Mouse (Mus musculus): ENCODE results near the gene Ifnar2. TPM values are rescaled to one million over a fixed set of nuclear protein-coding genes. Genes with fewer than 3 reads are reported as not detected.
A peak's percentile ranks its signal among the peaks of the same experiment; 100 is the strongest.

Gene Ifnar2
- total RNA-seq (2021), result 10 to 100 TPM; 32.9 to 33.2 TPM
- long read RNA-seq, experiment 1, transcript Ifnar2-201 (9 exons, 3,047 nt), result minor isoform, 8 of 34 reads
- long read RNA-seq, experiment 1, transcript Ifnar2-203 (7 exons, 1,099 nt), result major isoform, 21 of 34 reads
- long read RNA-seq, experiment 1, partial matches to known transcripts, result 1 of 34 reads
- long read RNA-seq, experiment 1, other reads (novel, unspliced or antisense), result 1 of 34 reads
- long read RNA-seq, experiment 2, transcript Ifnar2-203 (7 exons, 1,099 nt), result major isoform, 22 of 34 reads
- long read RNA-seq, experiment 2, transcript Ifnar2-201 (9 exons, 3,047 nt), result minor isoform, 7 of 34 reads
- long read RNA-seq, experiment 2, partial matches to known transcripts, result 2 of 34 reads
- long read RNA-seq, experiment 2, other reads (novel, unspliced or antisense), result 2 of 34 reads

DNA sequence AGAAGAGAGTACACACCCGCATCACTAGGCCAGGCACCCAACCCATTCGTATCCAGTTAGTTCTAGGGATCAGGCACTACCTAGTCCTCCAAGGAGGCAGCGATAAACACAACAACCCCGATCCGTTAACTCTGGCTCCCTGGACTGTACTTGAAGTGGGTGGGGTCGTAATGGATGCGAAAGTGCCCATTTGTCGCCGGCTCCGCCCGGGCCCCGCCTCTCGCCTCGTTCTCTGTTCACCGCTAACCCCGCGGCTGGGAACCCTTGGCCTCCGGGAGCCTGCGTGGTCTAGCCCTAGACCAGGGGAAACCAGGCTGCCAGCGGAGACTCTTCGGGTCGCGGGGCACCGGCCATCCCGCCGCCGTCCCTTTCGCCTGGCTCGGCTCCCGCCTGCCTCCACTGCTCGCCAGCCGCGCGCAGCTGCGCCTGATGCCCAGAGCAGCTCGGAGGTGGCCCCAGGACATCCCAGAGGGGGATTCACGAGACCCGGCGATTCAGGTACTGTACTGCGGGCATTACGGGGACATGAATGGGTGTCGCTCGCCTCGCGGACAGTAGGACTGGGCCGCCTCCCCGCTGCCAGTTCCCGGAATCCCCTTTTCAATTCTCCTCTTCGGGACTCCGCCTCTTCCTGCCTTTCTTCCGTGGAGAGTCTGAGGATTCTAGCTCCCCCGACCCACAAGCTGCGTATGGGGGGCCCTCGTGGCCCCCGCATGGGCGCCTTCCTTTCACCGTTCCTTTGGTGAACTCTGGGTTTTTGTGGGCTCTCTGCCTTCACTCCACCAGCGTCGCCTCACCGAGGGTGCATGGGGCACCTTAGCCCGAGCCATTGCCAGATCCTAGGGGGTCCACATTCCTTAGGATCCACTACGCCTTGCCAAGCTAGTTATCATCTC lies at the start of gene Ifnar2:
Gene Ifnar2 (plus strand): TSS at position 207 of the 896 bp plus-strand sequence.
- DNase-seq, result peak; percentile 84 to 85
- intact Hi-C loops (cut with DNase I), result loop anchor here (10.0 kb wide), 1 partner anchor 272 kb away; the partner anchor contains the start of genes Gart and Son

DNA sequence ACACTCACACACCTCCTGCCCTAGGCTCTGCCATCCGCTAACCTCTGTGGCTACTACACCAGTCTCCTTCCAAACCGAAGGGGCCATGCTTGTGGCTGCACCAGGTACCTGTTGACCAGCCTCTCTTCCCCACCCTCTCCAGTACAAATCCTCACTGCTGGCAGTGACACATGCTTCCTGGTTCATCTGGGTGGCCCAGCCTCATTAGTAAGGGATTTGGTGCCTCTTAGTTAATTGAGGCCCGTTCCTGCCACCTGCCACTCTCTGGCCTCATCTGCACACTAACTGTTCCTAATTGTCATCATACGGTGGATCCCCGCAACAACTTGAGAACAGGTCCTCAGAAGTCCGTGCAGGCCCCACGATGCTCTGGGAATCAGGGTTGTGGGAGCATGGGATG lies 45.0 kb upstream of the Ifnar2 start:
- DNase-seq, result no peak
- intact Hi-C loops (cut with DNase I), result no loop called here

DNA sequence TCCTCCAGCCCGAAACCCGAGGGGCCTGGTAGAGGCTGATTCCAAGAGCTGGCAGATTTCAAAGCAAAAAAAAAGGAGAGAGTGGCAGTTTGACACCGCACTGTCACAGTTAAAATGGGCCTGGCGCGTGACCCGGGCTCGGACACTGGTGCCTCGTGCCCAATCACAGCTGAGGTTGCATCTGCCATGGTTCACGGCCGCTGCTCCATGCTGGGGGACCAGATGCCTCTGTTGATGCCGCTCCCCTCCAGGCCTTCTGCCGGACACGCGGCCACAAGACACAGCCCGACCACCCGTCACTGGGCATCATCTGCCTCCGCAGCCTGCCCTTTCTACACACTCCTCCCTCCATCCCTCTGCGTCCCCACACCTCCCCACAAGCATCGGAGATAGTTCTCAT lies 43.7 kb upstream of the Ifnar2 start:
- intact Hi-C loops (cut with DNase I), result no loop called here
- DNase-seq, result no peak

DNA sequence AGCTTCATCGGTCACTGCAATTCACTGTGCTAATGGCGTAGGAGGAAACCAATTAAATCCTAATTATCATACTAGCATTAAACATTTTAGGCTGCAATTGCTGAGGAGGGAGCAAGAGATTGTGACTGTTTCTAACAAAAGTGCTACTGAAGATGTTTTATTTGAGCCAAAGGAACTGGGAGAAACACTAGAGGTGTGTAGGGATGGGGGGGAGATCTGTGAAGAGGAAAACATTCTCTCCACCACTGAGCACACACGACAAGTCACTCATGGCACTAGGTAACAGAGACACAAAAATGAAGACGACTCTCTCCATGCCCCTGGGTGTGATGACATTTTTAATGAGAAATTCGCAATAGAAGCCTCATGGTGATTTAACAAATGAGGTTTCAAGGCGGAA lies 42.1 kb upstream of the Ifnar2 start:
- intact Hi-C loops (cut with DNase I), result no loop called here
- DNase-seq, result no peak

DNA sequence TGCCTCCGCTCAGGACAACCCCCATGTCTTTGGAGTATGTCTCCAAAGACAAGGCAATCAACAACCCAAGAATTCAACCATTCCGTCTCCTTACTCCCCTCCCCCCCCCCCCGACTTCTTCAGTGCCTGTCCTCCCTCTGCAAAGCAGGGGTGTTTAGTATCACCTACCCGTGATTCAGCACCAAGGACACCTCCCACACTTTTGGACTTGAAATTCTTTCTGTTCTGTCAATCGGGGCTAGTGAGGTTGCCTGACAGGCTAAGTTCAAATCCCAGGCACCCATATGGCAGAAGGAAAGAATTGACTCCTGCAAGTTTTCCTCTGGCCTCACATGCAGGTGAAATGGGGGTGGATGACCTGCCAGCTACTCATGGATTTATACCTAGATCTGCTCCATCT lies 41.4 kb upstream of the Ifnar2 start:
- no peak for DNase-seq
- intact Hi-C loops (cut with DNase I), result no loop called here

DNA sequence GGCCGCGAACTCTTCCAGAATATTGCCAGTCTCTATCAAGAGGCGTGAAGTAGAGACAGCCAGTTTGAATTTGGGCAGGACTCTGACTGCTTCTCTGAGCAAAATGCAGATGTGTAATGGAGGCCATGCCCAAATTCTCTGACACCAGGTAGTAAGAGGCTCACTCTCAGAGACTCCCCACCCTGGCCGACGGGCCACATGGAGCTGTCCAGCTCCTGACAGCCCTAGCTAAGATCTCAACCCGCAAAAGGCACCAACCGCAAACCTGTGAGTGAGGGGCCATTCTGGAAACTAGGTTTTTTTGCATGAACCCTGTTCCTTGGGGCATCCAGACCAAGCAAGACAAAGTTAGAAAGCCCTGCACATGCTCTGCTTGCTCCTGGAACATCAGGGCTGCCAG lies 39.7 kb upstream of the Ifnar2 start:
- no peak for DNase-seq
- intact Hi-C loops (cut with DNase I), result no loop called here

DNA sequence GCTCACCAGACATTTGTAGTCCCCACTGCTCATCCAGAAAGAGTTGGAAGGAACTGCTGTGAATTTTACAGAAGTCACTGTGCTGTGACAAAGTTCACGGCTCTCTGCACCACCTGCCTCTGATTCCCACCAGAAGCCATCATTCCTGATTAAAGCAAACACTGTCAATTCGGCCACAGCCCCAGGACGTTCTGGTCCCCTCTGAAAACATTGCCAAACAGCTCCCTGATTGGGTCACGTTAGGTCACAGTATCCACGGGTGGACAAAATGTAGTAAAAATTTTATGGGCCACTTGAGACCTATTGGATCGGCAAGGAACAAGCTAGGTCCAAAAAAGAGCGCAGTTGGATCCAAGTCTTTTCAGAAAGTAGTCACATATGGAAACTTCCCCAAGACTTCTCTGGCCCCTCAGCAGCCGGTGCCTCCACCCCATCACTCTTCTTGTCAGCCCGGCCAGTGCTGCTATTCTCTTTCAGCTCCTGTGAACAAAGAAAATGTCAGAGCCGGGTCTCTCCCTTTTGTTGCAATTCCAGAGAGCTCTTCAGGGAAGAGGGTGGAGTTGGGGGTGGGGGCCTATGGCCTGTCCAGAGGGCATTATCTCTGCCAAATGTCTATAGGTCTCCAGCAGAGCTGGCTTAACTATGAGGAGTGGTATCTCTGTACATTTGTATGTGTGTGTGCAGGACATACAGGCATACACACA lies 38.2 kb upstream of the Ifnar2 start:
- DNase-seq, result no peak
- intact Hi-C loops (cut with DNase I), result no loop called here

DNA sequence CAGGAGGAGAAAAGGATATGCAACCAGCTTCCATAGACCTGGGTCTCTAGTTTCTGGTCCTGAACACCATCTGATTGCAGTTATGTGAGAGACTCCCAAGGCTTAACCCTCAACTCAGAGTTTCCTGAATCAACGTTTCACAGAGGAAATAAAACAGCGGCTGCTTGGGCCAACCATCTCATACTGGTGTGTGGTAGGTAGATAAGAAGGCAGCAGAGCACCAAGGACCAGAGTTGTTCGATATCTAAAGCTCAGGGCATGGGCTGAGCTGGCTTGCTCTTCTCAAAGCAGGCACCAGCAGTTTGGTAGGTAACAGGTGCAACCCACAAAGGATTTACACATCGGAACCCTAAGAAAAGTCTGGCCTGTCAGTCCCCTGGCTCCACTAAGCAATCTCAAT lies 35.8 kb upstream of the Ifnar2 start:
- intact Hi-C loops (cut with DNase I), result no loop called here
- no peak for DNase-seq

DNA sequence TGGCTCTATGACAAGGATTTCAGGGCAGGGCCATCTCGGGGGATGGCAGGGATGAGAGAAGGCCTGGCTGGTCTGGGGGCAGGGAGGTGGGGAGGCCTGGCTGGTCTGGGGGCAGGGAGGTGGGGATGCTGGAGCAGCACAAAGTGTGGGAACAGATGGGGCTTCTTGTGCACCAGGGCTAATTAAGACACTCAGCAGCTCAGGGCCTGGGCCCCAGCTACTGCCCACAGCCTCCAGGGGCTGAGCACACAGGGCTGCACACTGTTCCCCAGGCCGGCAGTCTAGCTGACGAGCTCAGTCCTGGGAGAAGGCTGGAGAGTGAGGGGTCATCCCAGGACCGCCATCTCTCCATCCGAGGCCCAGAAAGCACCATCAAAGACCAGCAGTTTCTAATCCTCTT lies 35.1 kb upstream of the Ifnar2 start:
- no peak for DNase-seq
- intact Hi-C loops (cut with DNase I), result no loop called here

DNA sequence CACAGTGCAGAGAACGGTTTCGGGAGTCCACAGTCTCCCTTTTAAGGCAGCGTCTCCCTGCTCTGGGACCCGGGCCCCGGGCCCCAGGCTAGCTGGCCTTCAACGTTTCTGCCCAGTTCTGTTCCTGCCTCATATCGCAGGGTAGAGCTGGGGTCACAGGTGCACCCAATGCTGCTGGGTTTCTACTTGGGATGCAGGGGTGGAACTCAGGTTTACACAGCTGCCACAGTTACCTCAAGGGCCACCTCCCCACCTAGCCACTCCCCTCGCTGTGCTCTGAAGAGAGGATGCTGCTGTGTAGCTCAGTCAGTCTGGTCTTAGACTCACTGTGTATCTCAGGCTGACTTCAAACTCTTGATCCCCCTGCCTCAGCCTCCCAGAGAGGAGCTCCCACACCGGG lies 26.1 kb upstream of the Ifnar2 start:
- DNase-seq, result no peak
- intact Hi-C loops (cut with DNase I), result no loop called here

DNA sequence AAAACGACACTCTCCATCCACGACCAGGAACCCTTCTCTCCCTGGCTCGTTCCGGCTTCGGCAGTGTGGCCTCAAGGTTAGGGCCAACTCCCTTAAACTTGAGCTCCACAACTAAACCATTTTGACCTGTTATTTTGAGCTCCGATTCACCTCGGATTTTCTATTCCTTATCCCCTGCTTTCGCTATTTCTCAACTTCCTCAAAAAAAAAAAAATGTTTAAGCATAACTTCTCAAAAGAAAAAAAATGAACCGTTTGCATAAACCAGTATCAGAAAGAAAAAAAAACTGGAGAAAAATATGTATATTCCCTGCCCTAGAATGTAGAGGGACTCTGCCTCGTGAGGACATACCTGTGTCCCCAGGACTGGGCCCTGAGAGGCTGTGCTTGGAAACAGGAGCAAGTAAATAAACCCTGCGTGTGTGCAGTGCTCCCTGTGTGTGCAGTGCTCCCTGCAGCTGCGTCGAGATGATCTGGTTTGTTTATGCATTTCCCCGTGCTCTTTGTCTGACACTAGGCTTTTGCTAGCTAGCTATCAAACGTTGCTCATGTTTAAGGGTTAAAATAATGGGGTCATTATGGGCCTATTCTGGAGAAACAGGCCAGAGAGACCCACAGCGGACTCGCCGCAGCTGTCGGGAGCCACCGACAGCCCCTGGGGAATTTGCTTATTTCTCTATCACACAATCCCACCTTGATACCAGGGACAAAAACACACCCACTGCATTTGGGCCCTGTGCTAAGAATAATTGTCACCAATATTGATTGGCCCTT lies 24.9 kb upstream of the Ifnar2 start:
- intact Hi-C loops (cut with DNase I), result no loop called here
- no peak for DNase-seq

DNA sequence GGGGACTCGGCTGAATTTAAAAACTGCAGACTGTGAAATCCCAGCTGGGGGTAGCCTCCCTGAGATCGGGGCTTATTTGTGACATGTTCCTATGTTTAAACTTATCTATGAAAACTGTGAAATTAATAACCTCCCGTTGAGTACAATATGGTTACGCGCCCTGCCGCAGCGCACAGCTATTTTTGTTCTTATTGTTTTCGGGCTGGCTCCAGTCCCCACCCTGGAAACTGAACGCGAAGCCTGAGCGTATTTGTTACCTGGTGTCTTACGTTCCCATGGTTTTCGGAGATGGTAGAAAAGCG lies 24.4 kb upstream of the Ifnar2 start:
- intact Hi-C loops (cut with DNase I), result no loop called here
- DNase-seq, result no peak

DNA sequence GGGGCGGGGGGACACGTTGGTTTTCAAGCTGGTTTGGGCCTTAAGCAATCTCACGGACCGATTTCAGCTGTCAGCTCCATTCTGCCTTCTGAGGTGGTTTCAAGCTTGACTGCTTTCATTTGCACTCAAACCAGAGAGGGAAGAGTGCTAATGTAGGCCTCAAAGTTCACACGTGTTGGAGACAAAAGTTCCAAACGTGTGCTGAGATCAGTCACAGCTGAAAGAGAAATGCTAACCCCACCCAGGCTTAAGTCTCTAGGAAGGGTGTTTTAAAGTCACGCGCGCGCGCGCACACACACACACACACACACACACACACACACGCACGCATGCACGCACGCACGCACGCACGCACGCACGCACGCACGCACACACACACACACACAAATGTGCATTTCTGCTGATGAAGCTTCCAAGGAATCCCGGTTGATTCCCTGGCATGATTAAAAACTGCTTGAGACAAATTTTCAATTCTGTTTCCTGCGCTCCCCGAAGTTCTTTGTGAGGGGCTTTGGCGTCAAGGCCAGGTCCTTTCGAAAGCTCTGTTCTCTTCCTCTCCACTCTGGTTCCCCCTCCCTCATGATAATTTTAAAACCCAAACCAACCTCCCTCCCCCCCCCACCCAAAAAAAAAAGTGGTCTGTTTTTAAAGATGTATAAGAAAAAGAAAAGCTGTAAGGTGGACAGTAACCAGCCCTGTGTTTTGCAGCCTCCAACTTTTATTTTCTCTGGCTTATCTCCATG lies 23.8 kb upstream of the Ifnar2 start:
- DNase-seq, result no peak

DNA sequence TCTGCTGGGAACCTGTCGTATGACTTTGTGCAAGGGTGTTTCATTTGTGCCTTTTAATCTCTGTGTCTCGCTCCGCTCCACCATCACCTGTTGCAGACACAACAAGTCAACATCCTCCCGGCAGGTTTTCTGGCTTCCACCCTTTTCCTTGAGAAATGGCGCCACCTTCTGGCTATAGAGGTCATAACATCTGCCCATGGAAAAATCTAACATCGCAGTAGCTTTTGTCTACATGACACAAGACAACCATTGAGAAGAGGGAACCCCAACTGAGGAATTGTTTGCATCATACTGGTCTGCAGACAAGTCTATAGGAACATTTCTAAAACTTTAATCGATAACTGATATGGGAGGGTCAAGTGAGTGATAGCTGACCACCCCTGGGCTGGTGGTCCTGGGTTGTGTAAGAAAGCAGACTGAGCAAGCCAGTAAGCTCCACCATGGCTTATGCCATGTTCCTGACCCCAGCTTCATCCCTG lies 20.5 kb upstream of the Ifnar2 start:
- DNase-seq, result peak; percentile 66 to 86
- intact Hi-C loops (cut with DNase I), result loop anchor here (1.0 to 2.0 kb wide), 2 partner anchors 191 to 271 kb away; no protein-coding TSS in a partner anchor

More for the DNA sequence above, 23.8 kb upstream of the Ifnar2 start:
- intact Hi-C loops (cut with DNase I), result no loop called here

DNA sequence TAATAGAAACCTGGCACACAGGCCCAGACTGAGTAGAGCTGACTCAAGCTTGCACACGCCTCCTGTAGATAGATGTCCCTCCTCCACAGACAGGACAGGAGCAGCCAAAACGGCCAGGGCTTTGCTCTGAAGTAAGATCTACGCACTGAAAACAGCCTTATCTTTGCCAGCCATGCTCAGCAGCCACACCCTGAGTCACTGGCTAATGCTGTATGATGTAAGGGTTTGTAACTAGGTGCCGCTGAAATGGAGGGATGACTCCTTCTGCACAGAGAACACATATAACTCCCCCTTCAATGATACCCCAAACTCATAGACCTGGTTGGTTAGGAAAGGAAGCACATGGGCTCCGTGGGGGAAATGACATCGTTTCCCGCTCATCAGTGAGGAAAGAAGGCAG lies 19.8 kb upstream of the Ifnar2 start:
- no peak for DNase-seq
- intact Hi-C loops (cut with DNase I), result loop anchor here (1.0 to 2.0 kb wide), 2 partner anchors 192 to 271 kb away; no protein-coding TSS in a partner anchor

DNA sequence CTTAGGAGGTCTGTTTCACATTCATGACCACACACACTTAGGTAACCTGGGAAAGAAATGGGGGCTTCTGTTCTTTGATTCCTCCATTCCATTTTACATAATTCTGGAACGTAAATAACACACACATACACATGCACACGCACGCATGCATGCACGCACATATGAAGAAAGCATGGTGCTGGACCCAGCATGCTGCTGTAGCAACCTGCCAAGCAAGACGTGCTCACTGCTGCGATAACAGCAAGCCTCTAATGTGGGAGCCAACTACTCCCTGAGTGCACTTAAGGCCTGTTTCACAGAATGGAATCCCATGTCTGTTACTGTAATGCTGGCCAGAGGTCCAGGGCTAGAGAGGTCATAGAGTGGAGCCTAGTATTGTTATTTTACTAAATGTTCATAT lies 19.4 kb upstream of the Ifnar2 start:
- intact Hi-C loops (cut with DNase I), result loop anchor here (2.0 kb wide), 1 partner anchor 192 kb away; no protein-coding TSS in a partner anchor
- DNase-seq, result no peak

DNA sequence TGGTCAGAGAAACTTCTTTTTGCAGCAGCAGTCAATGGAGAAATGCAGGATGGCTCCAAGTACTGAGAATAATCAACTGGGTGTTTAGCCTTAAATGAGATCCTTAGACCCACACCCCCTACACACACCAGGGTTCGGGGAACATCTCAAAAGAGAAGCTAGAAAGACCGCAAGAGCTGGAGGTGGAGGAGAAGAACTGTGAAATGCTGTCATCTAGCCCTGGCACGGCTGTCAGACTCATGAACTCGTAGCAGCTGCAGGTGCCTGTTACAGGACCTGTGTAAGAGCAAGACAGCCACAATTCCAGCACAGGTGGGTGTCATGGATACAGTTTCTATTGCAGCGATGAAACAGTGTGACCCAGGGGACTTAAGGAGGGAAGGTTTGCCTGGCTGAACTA lies 18.9 kb upstream of the Ifnar2 start:
- no peak for DNase-seq
- intact Hi-C loops (cut with DNase I), result loop anchor here (2.0 kb wide), 1 partner anchor 193 kb away; no protein-coding TSS in a partner anchor

DNA sequence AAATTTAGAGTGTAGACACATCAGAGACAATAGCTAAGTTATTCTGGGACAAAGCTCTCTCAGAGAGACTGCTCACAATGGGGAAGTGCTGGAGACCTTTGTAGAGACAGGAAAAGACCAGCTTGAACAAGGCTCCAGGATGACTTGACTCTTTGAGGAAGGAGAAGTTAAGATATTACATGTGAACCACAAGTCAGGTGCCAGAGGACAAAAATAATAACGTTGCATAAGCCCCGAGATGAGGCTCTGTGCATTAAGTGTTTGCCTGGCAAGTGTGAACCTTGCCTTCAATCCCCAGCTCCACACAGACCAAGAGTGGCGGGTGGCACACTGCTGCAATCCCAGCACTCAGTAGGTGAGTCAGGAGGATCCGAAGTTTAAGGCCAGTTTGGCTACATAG lies 18.0 kb upstream of the Ifnar2 start:
- no peak for DNase-seq
- intact Hi-C loops (cut with DNase I), result no loop called here

DNA sequence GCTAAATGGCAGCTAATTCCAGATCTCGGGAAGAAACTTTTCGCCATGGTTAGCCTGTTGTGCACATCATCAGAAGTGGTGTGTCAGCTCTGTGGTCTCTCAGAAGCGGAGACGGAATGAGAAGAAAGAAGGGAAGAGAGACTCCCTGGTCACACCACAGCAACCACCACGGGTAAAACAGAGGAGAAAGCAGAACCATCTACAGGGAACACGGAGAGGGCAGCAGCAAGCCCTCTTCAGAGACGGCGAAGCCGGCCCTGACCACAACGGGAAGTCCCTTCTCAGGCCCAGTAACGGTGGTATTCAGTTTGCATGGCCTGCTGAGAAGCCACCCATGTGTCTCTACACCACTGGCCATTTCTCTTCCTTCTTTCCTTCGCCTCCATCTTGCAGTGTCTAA lies 17.4 kb upstream of the Ifnar2 start:
- intact Hi-C loops (cut with DNase I), result loop anchor here (5.0 kb wide), 2 partner anchors 157 to 172 kb away; no protein-coding TSS in a partner anchor

More for the DNA sequence above, 17.4 kb upstream of the Ifnar2 start:
- DNase-seq, result no peak
